Mouse (Mus musculus): Measurements from ENCODE around the gene Lipo1. TPM values are rescaled to one million over a fixed set of nuclear protein-coding genes. Genes with fewer than 3 reads are reported as not detected.
A peak's percentile ranks its signal among the peaks of the same experiment; 100 is the strongest.
"Not testable (repeated sequence)": the region's sequence is repeated elsewhere in the genome, so short reads cannot be mapped to it uniquely, and the experiment has no call there.

Lipo1 gene
- total RNA-seq (2022), result not detected

DNA sequence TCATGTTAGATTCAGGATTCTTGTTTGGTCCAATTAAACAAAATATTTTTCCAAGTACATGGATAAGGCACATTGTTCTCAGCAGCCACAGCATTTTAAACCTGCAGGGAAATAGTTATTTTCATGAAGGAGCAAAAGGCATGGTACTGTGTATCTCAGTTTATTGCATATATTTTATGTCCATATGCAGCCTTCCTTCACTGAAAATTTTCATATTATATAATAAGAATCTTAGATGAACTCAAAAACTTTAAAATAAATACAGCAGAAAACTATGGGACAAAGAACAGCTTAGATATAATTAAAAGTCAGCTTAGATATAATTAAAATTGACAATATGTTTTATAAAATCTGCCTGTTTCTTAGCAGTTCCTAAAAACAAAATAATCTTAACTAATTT is at the start of gene Lipo1:
TSS of gene Lipo1 (minus strand) at position 101 of the 400 bp plus-strand sequence.
- DNase-seq (ENCODE audit: low spot score in 2 of 2), result not testable (repeated sequence)

DNA sequence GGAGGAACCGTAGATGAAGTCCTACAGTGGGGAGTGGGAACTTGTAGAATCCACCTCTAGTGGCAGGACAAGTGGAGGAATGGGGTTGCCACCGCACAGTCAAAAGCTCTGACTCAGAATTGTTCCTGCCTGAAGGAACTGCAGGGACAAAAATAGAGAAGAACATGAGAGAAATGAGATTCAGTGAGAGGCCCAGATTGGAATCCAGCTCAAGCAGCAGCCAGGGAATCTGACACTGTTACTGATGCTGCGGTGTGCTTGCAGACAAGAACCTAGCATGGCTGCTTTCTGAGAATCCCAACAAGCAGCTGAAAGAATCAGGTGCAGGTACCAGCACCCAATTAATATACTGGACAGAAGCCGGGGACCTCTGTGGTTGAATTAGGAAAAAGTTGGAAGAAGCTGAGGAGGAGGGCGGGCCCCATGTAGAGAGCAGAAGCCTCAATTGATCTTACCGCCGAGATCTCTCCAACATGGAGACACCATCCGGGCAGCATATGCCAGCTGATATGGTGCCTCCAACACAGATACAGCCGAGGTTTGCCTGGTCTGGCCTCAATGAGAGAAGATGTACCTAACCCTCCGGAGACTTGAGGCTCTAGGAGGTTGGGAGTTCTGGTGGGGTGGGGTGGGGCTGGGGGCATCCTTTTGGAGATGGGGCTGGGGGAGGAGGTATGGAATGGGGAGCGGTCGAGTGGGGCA is 532 bp downstream of the Lipo1 start:
- DNase-seq (ENCODE audit: low spot score in 2 of 2), result peak in 1 of 2 experiments; percentile 2

- peak; percentile 1 to 2 for DNase-seq (ENCODE audit: low spot score in 2 of 2)
Measured at GRCm38 (mm10) chr19:33761287-33762086, 25.8 kb downstream of the Lipo1 start, which contains the start of gene Lipo3. Gene Lipo3, minus strand, starts transcription at chr19:33761951.

- not testable (repeated sequence) for DNase-seq (ENCODE audit: low spot score in 2 of 2)
Measured at GRCm38 (mm10) chr19:33751259-33751658, 36.0 kb downstream of the Lipo1 start, which contains the start of gene Lipo2. Gene Lipo2, minus strand, starts transcription at chr19:33751359.

Other genes with a start within 250 kb of the Lipo1 start
- not detected for gene Gm8978, start 162.2 kb downstream of the Lipo1 start, total RNA-seq (2022)
- under 1 TPM in 3 of 4 experiments, not detected in 1; 0.20 to 0.50 (median 0.24) TPM for gene Lipo2, start 36.1 kb downstream of the Lipo1 start, total RNA-seq (2022)
- 1 to 10 TPM; 4.6 to 5.8 (median 4.6) TPM for gene Lipo3, start 25.5 kb downstream of the Lipo1 start, total RNA-seq (2022)
- gene Lipf, start 173.7 kb upstream of the Lipo1 start, total RNA-seq (2022), result not detected
- not detected for gene Lipk, start 220.8 kb upstream of the Lipo1 start, total RNA-seq (2022)

Measured in layer of hippocampus, adult 8-10 months (tissue).